Mouse (Mus musculus) E14TG2a.4 (cell line): Measurements from ENCODE around the gene Hspa1a.

Experiments
- CTCF ChIP-seq: conservative IDR thresholded peaks from 2 replicates; pipeline ENCODE4 v1.5.1; 2014; ENCODE audit warnings: low read length
- POU5F1 ChIP-seq: IDR thresholded peaks from 2 replicates; pipeline ENCODE4 v1.6.1; 2014; ENCODE audit warnings: low read length, borderline replicate concordance

- TF ChIP-seq CTCF = no peak
- TF ChIP-seq POU5F1 = no peak
Measured at GRCm38 (mm10) chr17:34934031-34934430, 37.9 kb downstream of the Hspa1a start.
